Mouse (Mus musculus) hindbrain, embryonic 15.5 days (tissue): ENCODE data around the gene Pfdn2. TPM values are rescaled to one million over a fixed set of nuclear protein-coding genes. Genes with fewer than 3 reads are reported as not detected.
"Not testable (repeated sequence)": the region's sequence is repeated elsewhere in the genome, so short reads cannot be mapped to it uniquely, and the experiment has no call there.

Source experiments
- ATAC-seq: fragments of 200-750 bp; cut with Nextera tagmentation; 2 replicates; pipeline ENCODE4 v1.8.0; 2017; ENCODE audit warnings: low read depth, moderate number of reproducible peaks, moderate TSS enrichment; ENCODE audit not compliant: low FRiP score
- H3K27ac ChIP-seq: fragments of 300-500 bp; sonication (generic); replicated peaks from 2 replicates; pipeline ENCODE4 v1.5.1; 2015; ENCODE audit warnings: mild to moderate bottlenecking, inconsistent platforms
- H3K27me3 ChIP-seq: fragments of 300-500 bp; sonication (generic); 2 replicates; pipeline ENCODE4 v1.6.1; 2015; ENCODE audit warnings: control low read depth, inconsistent platforms
- H3K36me3 ChIP-seq: fragments of 300-500 bp; sonication (generic); 2 replicates; pipeline ENCODE4 v1.6.1; 2015; ENCODE audit warnings: control low read depth, inconsistent platforms
- H3K4me1 ChIP-seq: fragments of 300-500 bp; sonication (generic); replicated peaks from 2 replicates; pipeline ENCODE4 v1.6.1; 2015; ENCODE audit warnings: control low read depth, inconsistent platforms
- H3K4me2 ChIP-seq: fragments of 300-500 bp; sonication (generic); 2 replicates; pipeline ENCODE4 v1.6.1; 2015; ENCODE audit warnings: moderate library complexity, mild to moderate bottlenecking, inconsistent platforms
- H3K4me3 ChIP-seq: fragments of 300-500 bp; sonication (generic); 2 replicates; pipeline ENCODE4 v1.5.1; 2015; ENCODE audit warnings: mild to moderate bottlenecking, inconsistent platforms
- H3K9ac ChIP-seq: fragments of 300-500 bp; sonication (generic); 2 replicates; pipeline ENCODE4 v1.6.1; 2015; ENCODE audit warnings: inconsistent platforms
- H3K9me3 ChIP-seq: fragments of 300-500 bp; sonication (generic); 2 replicates; pipeline ENCODE4 v1.6.1; 2016; ENCODE audit warnings: control low read depth, inconsistent platforms
- WGBS: fragments of 180-500 bp; shearing (Covaris S2); methylation state at CpG from one replicate; pipeline ENCODE4 v1.1.7; 2015; 5-methylcytosine and 5-hydroxymethylcytosine counted together
- polyA plus RNA-seq: library from polyadenylated mRNA; unstranded; fragments of >200 nt; fragmentation: Nextera tagmentation; extraction: Ambion mirVana; gene quantifications from 2 replicates; pipeline ENCODE4 v1.2.1, GENCODE M21; 2015

Pfdn2 gene
- polyA plus RNA-seq = 139 and 153 TPM in 2 replicates

GRCm38 (mm10) chr1:171345225-171346094 lies at the start of gene Pfdn2, which contains the start of gene Nit1:
Gene Pfdn2, plus strand, starts transcription at chr1:171345670.
Gene Nit1, minus strand, starts transcription at chr1:171345646.
- H3K36me3 ChIP-seq = peaks cover 32% of the 10 kb centered on the region
- peaks cover 43% of the 10 kb centered on the region for H3K4me1 ChIP-seq
- H3K27ac ChIP-seq = peak within 1 kb of the TSS; percentile 87
- H3K4me2 ChIP-seq = peak within 1 kb of the TSS; percentile 93
- peak within 1 kb of the TSS; percentile 93 for H3K4me3 ChIP-seq
- H3K27me3 ChIP-seq = no peaks in the 10 kb centered on the region
- H3K9ac ChIP-seq = peak within 1 kb of the TSS; percentile 73
- H3K9me3 ChIP-seq = no peaks in the 10 kb centered on the region
- WGBS = under 1% methylated on average over 53 of the region's 53 CpGs
- peak; percentile 93 for ATAC-seq

GRCm38 (mm10) chr1:171298226-171298625 lies 47.2 kb upstream of the Pfdn2 start:
- no peaks in the 10 kb centered on the region for H3K9me3 ChIP-seq
- no peak overlapping the region for H3K4me2 ChIP-seq
- ATAC-seq = no peak
- 75% methylated on average over 3 of the region's 3 CpGs for WGBS
- no peak overlapping the region for H3K9ac ChIP-seq
- H3K27ac ChIP-seq = no peak overlapping the region
- peaks cover 22% of the 10 kb centered on the region for H3K27me3 ChIP-seq
- H3K36me3 ChIP-seq = no peaks in the 10 kb centered on the region
- H3K4me3 ChIP-seq = no peak overlapping the region
- H3K4me1 ChIP-seq = peaks cover 14% of the 10 kb centered on the region

- H3K27ac ChIP-seq, ATAC-seq, H3K27me3 ChIP-seq, H3K9me3 ChIP-seq, H3K9ac ChIP-seq, H3K4me2 ChIP-seq, H3K36me3 ChIP-seq, H3K4me3 ChIP-seq, H3K4me1 ChIP-seq: not testable (repeated sequence)
- 73% methylated on average over 5 of the region's 5 CpGs for WGBS
Observed at GRCm38 (mm10) chr1:171306157-171306556, 39.3 kb upstream of the Pfdn2 start.

GRCm38 (mm10) chr1:171309321-171309720 lies 36.1 kb upstream of the Pfdn2 start:
- Histone ChIP-seq H3K4me2 (no peak overlapping the region), H3K4me3 (no peak overlapping the region), H3K36me3 (no peaks in the 10 kb centered on the region), H3K27ac (no peak overlapping the region), H3K9me3 (no peaks in the 10 kb centered on the region), H3K4me1 (no peaks in the 10 kb centered on the region), H3K27me3 (no peaks in the 10 kb centered on the region), H3K9ac (no peak overlapping the region)
- WGBS = 81% methylated on average over 2 of the region's 2 CpGs
- no peak for ATAC-seq

- 10% methylated on average over 7 of the region's 7 CpGs for WGBS
- ATAC-seq = no peak
- Histone ChIP-seq H3K4me1 (no peaks in the 10 kb centered on the region), H3K9me3 (no peaks in the 10 kb centered on the region), H3K4me3 (no peak overlapping the region), H3K27me3 (no peaks in the 10 kb centered on the region), H3K9ac (no peak overlapping the region), H3K4me2 (no peak overlapping the region), H3K27ac (no peak overlapping the region), H3K36me3 (no peaks in the 10 kb centered on the region)
Observed at GRCm38 (mm10) chr1:171319748-171320147, 25.7 kb upstream of the Pfdn2 start.

- Histone ChIP-seq H3K36me3 (no peaks in the 10 kb centered on the region), H3K9ac (no peak overlapping the region), H3K4me1 (no peaks in the 10 kb centered on the region), H3K4me2 (no peak overlapping the region), H3K27ac (no peak overlapping the region), H3K27me3 (no peaks in the 10 kb centered on the region), H3K9me3 (no peaks in the 10 kb centered on the region), H3K4me3 (no peak overlapping the region)
- WGBS = 9% methylated on average over 5 of the region's 5 CpGs
- no peak for ATAC-seq
Observed at GRCm38 (mm10) chr1:171320151-171320550, 25.3 kb upstream of the Pfdn2 start.

GRCm38 (mm10) chr1:171321415-171321814 lies 24.1 kb upstream of the Pfdn2 start:
- no peak overlapping the region for H3K4me2 ChIP-seq
- ATAC-seq = no peak
- no peak overlapping the region for H3K27ac ChIP-seq
- no peaks in the 10 kb centered on the region for H3K36me3 ChIP-seq
- H3K9me3 ChIP-seq = no peaks in the 10 kb centered on the region
- H3K4me3 ChIP-seq = no peak overlapping the region
- no peak overlapping the region for H3K9ac ChIP-seq
- no peaks in the 10 kb centered on the region for H3K4me1 ChIP-seq
- H3K27me3 ChIP-seq = no peaks in the 10 kb centered on the region

- 73% methylated on average over 1 of the region's 1 CpGs for WGBS
- no peaks in the 10 kb centered on the region for H3K27me3 ChIP-seq
- no peaks in the 10 kb centered on the region for H3K9me3 ChIP-seq
- peaks cover under 1% of the 10 kb centered on the region for H3K4me1 ChIP-seq
- no peaks in the 10 kb centered on the region for H3K36me3 ChIP-seq
- no peak; the same call in 1 of the 2 replicates for ATAC-seq
- H3K27ac ChIP-seq = no peak overlapping the region
- no peak overlapping the region for H3K4me3 ChIP-seq
- no peak overlapping the region for H3K4me2 ChIP-seq
- no peak overlapping the region for H3K9ac ChIP-seq
Observed at GRCm38 (mm10) chr1:171322012-171322411, 23.5 kb upstream of the Pfdn2 start.

- no peak overlapping the region for H3K27ac ChIP-seq
- H3K4me1 ChIP-seq = peaks cover 21% of the 10 kb centered on the region
- no peak for ATAC-seq
- 92% methylated on average over 2 of the region's 2 CpGs for WGBS
- H3K9me3 ChIP-seq = no peaks in the 10 kb centered on the region
- no peaks in the 10 kb centered on the region for H3K27me3 ChIP-seq
- no peak overlapping the region for H3K4me3 ChIP-seq
- H3K36me3 ChIP-seq = no peaks in the 10 kb centered on the region
- H3K4me2 ChIP-seq = no peak overlapping the region
- H3K9ac ChIP-seq = no peak overlapping the region; the same call in 1 of the 2 replicates
Observed at GRCm38 (mm10) chr1:171325571-171325970, 19.9 kb upstream of the Pfdn2 start.

GRCm38 (mm10) chr1:171326588-171326987 lies 18.9 kb upstream of the Pfdn2 start:
- WGBS = 85% methylated on average over 4 of the region's 4 CpGs
- ATAC-seq, H3K36me3 ChIP-seq, H3K27ac ChIP-seq, H3K27me3 ChIP-seq, H3K4me3 ChIP-seq, H3K9ac ChIP-seq, H3K9me3 ChIP-seq, H3K4me2 ChIP-seq: not testable (repeated sequence)
- H3K4me1 ChIP-seq = peaks cover 30% of the 10 kb centered on the region

GRCm38 (mm10) chr1:171328244-171328643 lies 17.2 kb upstream of the Pfdn2 start:
- H3K9me3 ChIP-seq = no peaks in the 10 kb centered on the region
- peak overlapping the region; percentile 93 for H3K4me3 ChIP-seq
- no peaks in the 10 kb centered on the region for H3K36me3 ChIP-seq
- peak overlapping the region; percentile 91 for H3K9ac ChIP-seq
- peaks cover 30% of the 10 kb centered on the region for H3K4me1 ChIP-seq
- ATAC-seq = peak; percentile 0; the same call in 1 of the 2 replicates
- H3K27me3 ChIP-seq = no peaks in the 10 kb centered on the region
- WGBS = 29% methylated on average over 9 of the region's 9 CpGs
- H3K27ac ChIP-seq = peak overlapping the region; percentile 99
- peak overlapping the region; percentile 88 for H3K4me2 ChIP-seq

- H3K36me3 ChIP-seq = no peaks in the 10 kb centered on the region
- H3K4me1 ChIP-seq = peaks cover 33% of the 10 kb centered on the region
- peak within 1 kb of the TSS; percentile 93 for H3K4me3 ChIP-seq
- no peaks in the 10 kb centered on the region for H3K9me3 ChIP-seq
- H3K27ac ChIP-seq = peak within 1 kb of the TSS; percentile 99
- peak; percentile 96 for ATAC-seq
- peak within 1 kb of the TSS; percentile 91 for H3K9ac ChIP-seq
- H3K27me3 ChIP-seq = no peaks in the 10 kb centered on the region
- WGBS = under 1% methylated on average over 47 of the region's 48 CpGs
- H3K4me2 ChIP-seq = peak within 1 kb of the TSS; percentile 88
Observed at GRCm38 (mm10) chr1:171328839-171329432, 16.5 kb upstream of the Pfdn2 start, which contains the start of gene Dedd. Gene Dedd, plus strand, starts transcription at chr1:171329145.
